Mouse (Mus musculus) intestine, embryonic 14.5 days (tissue): ENCODE measurements around the gene Pou2f1. TPM values are rescaled to one million over a fixed set of nuclear protein-coding genes. Genes with fewer than 3 reads are reported as not detected.

Experiments
- ATAC-seq: fragments of 200-750 bp; cut with Nextera tagmentation; replicated peaks from 2 replicates; pipeline ENCODE4 v1.8.0; 2017; ENCODE audit warnings: low read depth, moderate number of reproducible peaks, moderate TSS enrichment, moderate library complexity; ENCODE audit not compliant: low FRiP score, low TSS enrichment
- DNase-seq: peaks from one replicate; pipeline ENCODE4 v3.0.0-alpha.2; 2018; ENCODE audit warnings: low spot score
- H3K27ac ChIP-seq: fragments of 300-500 bp; sonication (generic); 2 replicates; pipeline ENCODE4 v1.5.1; 2014; ENCODE audit warnings: low read depth, mild to moderate bottlenecking, control low read depth
- H3K27me3 ChIP-seq: fragments of 300-500 bp; sonication (generic); replicated peaks from 2 replicates; pipeline ENCODE4 v1.6.1; 2014; ENCODE audit warnings: low read length, control low read depth; ENCODE audit not compliant: control insufficient read depth, insufficient read depth
- H3K36me3 ChIP-seq: fragments of 300-500 bp; sonication (generic); 2 replicates; pipeline ENCODE4 v1.6.1; 2014; ENCODE audit warnings: low read length, control low read depth; ENCODE audit not compliant: control insufficient read depth, insufficient read depth
- H3K4me1 ChIP-seq: fragments of 300-500 bp; sonication (generic); replicated peaks from 2 replicates; pipeline ENCODE4 v1.6.1; 2014; ENCODE audit warnings: low read length, control low read depth, mixed read lengths; ENCODE audit not compliant: control insufficient read depth, insufficient read depth
- H3K4me2 ChIP-seq: fragments of 300-500 bp; sonication (generic); 2 replicates; pipeline ENCODE4 v1.6.1; 2014; ENCODE audit warnings: low read length
- H3K4me3 ChIP-seq: fragments of 300-500 bp; sonication (generic); 2 replicates; pipeline ENCODE4 v1.5.1; 2014; ENCODE audit warnings: low read depth, low read length, control low read depth, mixed read lengths
- H3K9ac ChIP-seq: fragments of 300-500 bp; sonication (generic); 2 replicates; pipeline ENCODE4 v1.6.1; 2014; ENCODE audit warnings: mild to moderate bottlenecking, low read length
- H3K9me3 ChIP-seq: fragments of 300-500 bp; sonication (generic); 2 replicates; pipeline ENCODE4 v1.6.1; 2016; ENCODE audit warnings: low read length, control low read depth; ENCODE audit not compliant: control insufficient read depth
- WGBS: fragments of 180-500 bp; shearing (Covaris S2); extraction: QIAGEN DNeasy Blood & Tissue Kit; methylation state at CpG from one replicate; pipeline ENCODE4 v1.1.7; 2014; 5-methylcytosine and 5-hydroxymethylcytosine counted together
- polyA plus RNA-seq: library from polyadenylated mRNA; unstranded; fragments of >200 nt; fragmentation: Nextera tagmentation; extraction: Ambion mirVana; gene quantifications from 2 replicates; pipeline ENCODE4 v1.2.1, GENCODE M21; 2014

Gene Pou2f1
- polyA plus RNA-seq, 1 experiment from 2014 or later: 20.1 TPM

- 82% methylated on average over 1 of the region's 1 CpGs for WGBS
- H3K27me3 ChIP-seq: no peaks in the 10 kb centered on the region
- ATAC-seq (no peak), DNase-seq (no peak)
- no peaks in the 10 kb centered on the region for H3K9me3 ChIP-seq
- H3K36me3 ChIP-seq: no peaks in the 10 kb centered on the region
- no peaks in the 10 kb centered on the region for H3K4me1 ChIP-seq
- H3K27ac ChIP-seq: no peak overlapping the region
- H3K4me2 ChIP-seq: no peak overlapping the region
- no peak overlapping the region for H3K9ac ChIP-seq
- H3K4me3 ChIP-seq: no peak overlapping the region
These were observed 80.0 kb downstream of the Pou2f1 start for GRCm38 (mm10) chr1:165922488-165922887.

DNA sequence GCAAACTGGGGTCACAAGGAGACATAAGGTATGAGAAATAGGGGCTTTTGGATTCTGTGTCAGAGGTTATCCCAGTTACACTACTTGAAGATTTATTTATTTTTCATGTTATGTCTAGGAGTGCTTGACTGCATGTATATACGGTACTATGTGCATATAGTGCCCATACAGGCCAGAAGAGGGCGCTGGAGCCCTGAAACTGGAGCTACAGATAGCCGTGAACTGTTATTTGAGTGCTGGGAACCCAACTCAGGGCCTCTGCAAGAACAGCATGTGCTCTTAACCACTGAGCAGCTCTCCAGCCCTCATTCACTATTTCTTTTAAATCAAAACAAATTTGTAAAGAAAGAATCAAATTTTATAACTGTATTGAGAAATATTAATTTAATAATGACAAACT, 81.5 kb downstream of the Pou2f1 start:
- H3K27me3 ChIP-seq: no peaks in the 10 kb centered on the region
- H3K9ac ChIP-seq: no peak overlapping the region
- no peaks in the 10 kb centered on the region for H3K4me1 ChIP-seq
- H3K4me3 ChIP-seq: no peak overlapping the region
- no peak overlapping the region for H3K27ac ChIP-seq
- H3K4me2 ChIP-seq: no peak overlapping the region
- peaks cover 2% of the 10 kb centered on the region; the same call in 1 of the 2 replicates for H3K36me3 ChIP-seq
- H3K9me3 ChIP-seq: 0 out of 2 replicates have a peak, but pooled peaks cover 3% of the 10 kb centered on the region
- ATAC-seq (no peak), DNase-seq (no peak)
- 72% methylated on average over 3 of the region's 3 CpGs for WGBS

DNA sequence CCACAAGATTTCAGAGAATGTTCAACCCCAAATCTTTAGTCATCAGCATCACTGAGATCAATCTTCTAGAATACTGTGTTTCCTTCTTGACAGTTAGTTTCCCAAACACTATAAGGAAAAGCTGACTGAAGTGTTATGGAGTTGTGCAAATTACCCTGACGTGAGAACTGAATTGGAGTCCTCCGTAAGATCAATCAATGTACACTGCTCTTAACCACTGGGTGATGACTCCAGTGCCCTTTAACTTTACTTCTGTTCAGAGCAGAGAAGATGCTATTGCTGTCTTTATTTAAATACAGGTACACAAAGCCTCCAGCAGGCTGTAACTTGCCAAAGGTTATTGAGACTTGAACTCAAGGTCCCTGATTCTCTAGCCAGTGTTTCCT, 88.1 kb downstream of the Pou2f1 start:
- no peak overlapping the region for H3K27ac ChIP-seq
- no peak overlapping the region for H3K4me3 ChIP-seq
- H3K9me3 ChIP-seq: 0 out of 2 replicates have a peak, but pooled peaks cover 3% of the 10 kb centered on the region
- DNase-seq: no peak
- H3K9ac ChIP-seq: no peak overlapping the region
- H3K4me1 ChIP-seq: no peaks in the 10 kb centered on the region
- no peak overlapping the region for H3K4me2 ChIP-seq
- no peak for ATAC-seq
- WGBS: 84% methylated on average over 2 of the region's 2 CpGs
- H3K36me3 ChIP-seq: peaks cover 8% of the 10 kb centered on the region; the same call in 1 of the 2 replicates
- no peaks in the 10 kb centered on the region for H3K27me3 ChIP-seq

DNA sequence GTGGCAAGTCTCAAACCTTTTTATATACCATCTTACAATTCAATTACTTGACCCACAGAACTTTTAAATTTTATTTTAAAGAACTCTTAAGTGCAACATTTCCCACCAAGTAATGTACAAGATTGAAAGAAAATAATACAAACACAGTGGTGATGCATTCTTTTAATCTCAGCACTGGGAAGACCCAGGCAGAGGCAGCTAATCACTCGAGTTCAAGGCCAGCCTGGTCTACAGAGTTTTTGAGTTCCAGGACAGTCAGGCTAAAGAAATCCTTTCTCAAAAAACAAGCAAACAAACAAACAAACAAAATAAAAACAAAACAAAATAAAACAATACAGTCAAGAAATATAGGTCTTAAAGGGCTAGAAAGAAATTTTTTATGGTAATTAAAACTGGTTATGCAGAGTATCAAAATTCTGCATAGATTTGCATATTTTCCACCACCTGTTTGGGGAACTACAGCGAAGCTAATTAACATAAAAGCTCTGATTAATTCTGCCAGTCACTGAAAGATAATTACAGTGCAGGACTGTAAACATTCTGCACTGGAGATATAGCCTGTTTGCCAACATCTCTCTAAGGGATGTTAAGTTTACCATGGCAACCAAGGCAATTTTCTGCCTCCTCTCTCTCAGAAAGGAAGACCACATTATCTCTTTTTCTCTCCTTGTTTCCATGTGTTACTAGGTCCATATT, 88.6 kb downstream of the Pou2f1 start:
- no peaks in the 10 kb centered on the region for H3K27me3 ChIP-seq
- no peaks in the 10 kb centered on the region for H3K4me1 ChIP-seq
- H3K4me3 ChIP-seq: no peak overlapping the region
- 0 out of 2 replicates have a peak, but pooled peaks cover 3% of the 10 kb centered on the region for H3K9me3 ChIP-seq
- peaks cover 11% of the 10 kb centered on the region; the same call in 1 of the 2 replicates for H3K36me3 ChIP-seq
- H3K4me2 ChIP-seq: no peak overlapping the region
- no peak overlapping the region for H3K27ac ChIP-seq
- 89% methylated on average over 2 of the region's 2 CpGs for WGBS
- ATAC-seq (no peak), DNase-seq (no peak)
- no peak overlapping the region for H3K9ac ChIP-seq

DNA sequence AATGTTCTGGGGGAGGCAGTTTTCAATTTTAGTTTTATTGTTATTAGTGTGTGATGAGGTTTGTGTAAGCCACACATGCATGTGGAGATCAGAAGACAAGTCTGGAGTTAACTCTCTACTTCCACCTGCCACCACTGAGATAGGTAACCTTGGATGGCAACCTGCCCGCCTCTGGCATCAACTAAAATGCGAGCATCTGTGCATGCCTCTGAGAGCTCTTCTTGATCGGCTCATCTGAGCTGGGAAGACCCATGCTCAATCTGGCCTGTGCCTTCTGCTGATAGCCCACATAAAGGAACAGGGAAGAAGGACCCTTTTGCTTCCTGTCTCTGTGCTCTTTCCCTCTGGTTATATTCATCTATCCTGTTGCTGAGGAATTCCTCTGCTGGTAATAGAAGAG, 93.0 kb downstream of the Pou2f1 start:
- H3K27me3 ChIP-seq: no peaks in the 10 kb centered on the region
- 89% methylated on average over 3 of the region's 3 CpGs for WGBS
- DNase-seq: no peak

GRCm38 (mm10) chr1:165908806-165909205, 93.7 kb downstream of the Pou2f1 start:
- H3K4me2 ChIP-seq: no peak overlapping the region
- no peaks in the 10 kb centered on the region for H3K27me3 ChIP-seq
- H3K36me3 ChIP-seq: peaks cover 25% of the 10 kb centered on the region
- ATAC-seq (no peak), DNase-seq (no peak)
- H3K27ac ChIP-seq: no peak overlapping the region
- 80% methylated on average over 3 of the region's 3 CpGs for WGBS
- no peaks in the 10 kb centered on the region for H3K4me1 ChIP-seq
- no peak overlapping the region for H3K4me3 ChIP-seq
- no peak overlapping the region for H3K9ac ChIP-seq
- no peaks in the 10 kb centered on the region for H3K9me3 ChIP-seq

More for the DNA sequence above, 93.0 kb downstream of the Pou2f1 start:
- Histone ChIP-seq H3K27ac (no peak overlapping the region), H3K36me3 (peaks cover 22% of the 10 kb centered on the region), H3K4me3 (no peak overlapping the region), H3K4me2 (no peak overlapping the region), H3K9ac (no peak overlapping the region), H3K4me1 (no peaks in the 10 kb centered on the region), H3K9me3 (no peaks in the 10 kb centered on the region)
- no peak for ATAC-seq

DNA sequence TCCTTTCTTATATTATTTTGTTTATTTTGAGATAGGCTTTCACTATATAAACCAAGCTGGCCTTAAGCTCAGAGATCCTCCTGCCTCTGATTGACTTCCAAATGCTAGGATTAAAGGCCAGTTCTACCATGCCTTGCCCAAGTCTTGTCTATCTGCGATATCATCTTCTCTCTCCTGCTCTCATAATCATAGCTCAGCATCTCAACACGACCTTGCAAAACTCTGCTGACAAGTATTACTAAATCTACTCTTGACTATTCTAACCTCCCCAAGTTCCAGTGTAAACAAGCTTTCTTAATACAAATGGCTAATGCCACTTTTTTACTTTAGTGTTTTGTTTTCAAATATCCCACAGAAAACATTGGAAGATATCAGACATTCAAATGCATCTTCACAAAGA, 94.3 kb downstream of the Pou2f1 start:
- Histone ChIP-seq H3K9me3 (no peaks in the 10 kb centered on the region), H3K9ac (no peak overlapping the region), H3K4me2 (no peak overlapping the region), H3K27ac (no peak overlapping the region), H3K4me3 (no peak overlapping the region), H3K4me1 (no peaks in the 10 kb centered on the region), H3K27me3 (no peaks in the 10 kb centered on the region), H3K36me3 (peaks cover 25% of the 10 kb centered on the region)
- 92% methylated on average over 2 of the region's 2 CpGs for WGBS
- DNase-seq (no peak), ATAC-seq (no peak)

DNA sequence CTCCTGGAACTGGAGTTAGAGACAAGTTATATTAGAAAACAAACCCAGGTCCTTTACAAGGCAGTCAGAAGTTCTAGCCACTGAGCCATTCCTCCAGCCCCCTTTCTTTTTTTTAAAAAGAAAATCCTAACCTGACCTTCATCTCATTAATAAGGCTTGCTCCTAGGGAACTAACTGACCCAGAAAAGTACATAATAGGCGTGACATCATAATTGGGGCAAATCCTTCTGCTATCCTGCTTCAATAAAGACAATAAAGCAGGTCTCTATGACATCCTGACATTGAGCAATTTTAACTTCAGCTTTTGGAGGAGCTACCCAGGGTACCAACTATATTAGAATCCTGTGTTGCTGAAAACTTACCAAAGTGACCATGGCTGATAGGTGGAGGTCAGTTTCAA, 98.9 kb downstream of the Pou2f1 start:
- ATAC-seq (no peak), DNase-seq (no peak)
- 84% methylated on average over 1 of the region's 1 CpGs for WGBS
- Histone ChIP-seq H3K36me3 (peaks cover 40% of the 10 kb centered on the region), H3K4me1 (no peaks in the 10 kb centered on the region), H3K4me3 (no peak overlapping the region), H3K27me3 (no peaks in the 10 kb centered on the region), H3K9ac (no peak overlapping the region), H3K9me3 (no peaks in the 10 kb centered on the region), H3K4me2 (no peak overlapping the region), H3K27ac (no peak overlapping the region)

- no peaks in the 10 kb centered on the region for H3K27me3 ChIP-seq
- no peak overlapping the region for H3K4me2 ChIP-seq
- no peak for ATAC-seq
- peaks cover 41% of the 10 kb centered on the region for H3K36me3 ChIP-seq
- 86% methylated on average over 2 of the region's 2 CpGs for WGBS
- no peaks in the 10 kb centered on the region for H3K4me1 ChIP-seq
- DNase-seq: no peak
- no peak overlapping the region for H3K27ac ChIP-seq
- H3K9me3 ChIP-seq: no peaks in the 10 kb centered on the region
- no peak overlapping the region for H3K4me3 ChIP-seq
- H3K9ac ChIP-seq: no peak overlapping the region
These were observed 110.8 kb downstream of the Pou2f1 start for GRCm38 (mm10) chr1:165891686-165892085.
